Mouse (Mus musculus): ENCODE results near the gene Pde1a. TPM values are rescaled to one million over a fixed set of nuclear protein-coding genes. Genes with fewer than 3 reads are reported as not detected.
"Not testable (repeated sequence)": the region's sequence is repeated elsewhere in the genome, so short reads cannot be mapped to it uniquely, and the experiment has no call there.

Pde1a gene
- polyA plus RNA-seq, 1 experiment from 2014 or later, result 0.46 TPM

DNA sequence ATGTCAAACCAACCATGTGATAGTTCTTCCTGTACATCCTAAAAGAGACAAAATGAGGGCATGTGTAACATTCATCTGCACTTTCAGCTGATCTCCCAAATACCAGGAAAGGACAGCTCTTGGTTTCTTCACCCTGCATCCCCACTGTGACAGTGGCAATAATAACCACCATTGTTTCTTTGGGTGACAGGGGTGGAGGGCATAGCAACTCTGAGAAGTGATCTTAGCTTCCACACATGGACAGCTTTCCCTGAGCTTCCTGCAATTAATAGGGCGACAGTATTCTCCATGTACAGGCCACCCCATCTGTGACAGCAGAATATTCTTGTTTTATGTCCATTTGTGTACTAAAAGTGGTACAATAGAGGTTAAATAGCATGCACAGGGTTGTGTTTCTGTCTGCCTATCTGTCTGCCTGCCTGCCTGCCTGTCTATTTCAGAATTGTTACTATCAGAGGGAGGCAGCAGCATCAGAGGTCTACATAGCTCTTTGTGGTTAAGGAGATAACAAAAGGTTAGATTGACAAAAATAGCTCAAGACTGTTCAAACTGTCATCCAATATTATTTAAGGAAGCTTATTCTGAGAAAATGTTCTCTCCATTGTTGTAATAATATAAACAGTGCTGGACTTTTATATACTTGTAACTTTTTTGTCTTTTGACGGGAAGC, 227.3 kb downstream of the Pde1a start:
- H3K27ac ChIP-seq (replicated peaks), result no peak overlapping the region
- H3K4me3 ChIP-seq, result no peak overlapping the region
- no peaks in the 10 kb centered on the region for H3K36me3 ChIP-seq
- H3K9me3 ChIP-seq (replicated peaks), result no peaks in the 10 kb centered on the region
- no peaks in the 10 kb centered on the region for H3K4me1 ChIP-seq
- 83% methylated on average over 2 of the region's 2 CpGs for WGBS
- H3K27me3 ChIP-seq (ENCODE audit: low read depth, poor library complexity, severe bottlenecking), result no peaks in the 10 kb centered on the region
- DNase-seq (ENCODE audit: low spot score), result no peak

DNA sequence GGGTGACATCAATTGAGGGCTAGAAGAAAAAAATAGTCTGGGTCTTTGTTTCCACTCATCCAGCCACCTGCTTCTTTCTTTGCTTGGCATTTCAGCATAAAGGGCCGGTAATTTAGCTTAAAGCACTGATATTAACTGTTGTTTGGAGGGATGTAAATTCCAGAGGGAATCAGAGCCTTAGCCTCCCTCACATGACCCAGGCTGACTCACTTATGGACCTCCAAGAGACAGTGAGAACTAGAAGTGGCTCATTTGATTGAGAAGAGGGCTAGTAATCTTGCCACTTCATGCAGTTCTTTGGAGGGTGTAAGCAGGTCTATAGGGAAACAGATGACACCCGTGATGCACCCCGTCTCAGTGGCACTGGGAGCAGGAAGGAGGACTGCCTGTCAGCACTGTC, 230.7 kb downstream of the Pde1a start:
- Histone ChIP-seq H3K36me3 (no peaks in the 10 kb centered on the region), H3K4me3 (no peak overlapping the region)
- 75% methylated on average over 3 of the region's 3 CpGs for WGBS

DNA sequence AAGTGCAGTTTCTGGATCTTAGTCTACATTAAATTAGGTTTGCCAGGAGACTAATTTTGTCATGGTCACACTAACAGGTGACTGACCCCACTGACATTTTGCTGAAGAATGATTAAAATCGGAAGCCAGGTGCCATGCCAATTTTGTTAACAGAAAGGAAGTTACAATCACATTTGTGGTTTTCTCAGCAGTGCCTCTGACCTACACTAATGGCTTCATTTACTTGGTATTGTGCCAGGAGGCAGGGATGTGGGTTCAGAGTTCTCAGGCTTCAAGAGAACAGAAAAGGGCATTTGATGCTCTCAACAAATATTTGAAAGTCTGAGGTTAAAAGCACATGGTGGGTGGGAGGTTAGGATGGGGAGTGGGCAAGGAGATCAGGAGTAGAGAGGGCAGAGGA, 236.4 kb downstream of the Pde1a start:
- Histone ChIP-seq H3K27ac (replicated peaks) (no peak overlapping the region), H3K36me3 (no peaks in the 10 kb centered on the region), H3K27me3 (ENCODE audit: low read depth, poor library complexity, severe bottlenecking) (no peaks in the 10 kb centered on the region), H3K4me3 (no peak overlapping the region), H3K9me3 (replicated peaks) (no peaks in the 10 kb centered on the region), H3K4me1 (no peaks in the 10 kb centered on the region)
- no peak for DNase-seq (ENCODE audit: low spot score)
- WGBS, result 88% methylated on average over 1 of the region's 1 CpGs

More for the DNA sequence above, 230.7 kb downstream of the Pde1a start:
- no peaks in the 10 kb centered on the region for H3K27me3 ChIP-seq (ENCODE audit: low read depth, poor library complexity, severe bottlenecking)
- no peaks in the 10 kb centered on the region for H3K9me3 ChIP-seq (replicated peaks)
- H3K4me1 ChIP-seq, result no peaks in the 10 kb centered on the region
- DNase-seq (ENCODE audit: low spot score), result no peak
- H3K27ac ChIP-seq (replicated peaks), result no peak overlapping the region

DNA sequence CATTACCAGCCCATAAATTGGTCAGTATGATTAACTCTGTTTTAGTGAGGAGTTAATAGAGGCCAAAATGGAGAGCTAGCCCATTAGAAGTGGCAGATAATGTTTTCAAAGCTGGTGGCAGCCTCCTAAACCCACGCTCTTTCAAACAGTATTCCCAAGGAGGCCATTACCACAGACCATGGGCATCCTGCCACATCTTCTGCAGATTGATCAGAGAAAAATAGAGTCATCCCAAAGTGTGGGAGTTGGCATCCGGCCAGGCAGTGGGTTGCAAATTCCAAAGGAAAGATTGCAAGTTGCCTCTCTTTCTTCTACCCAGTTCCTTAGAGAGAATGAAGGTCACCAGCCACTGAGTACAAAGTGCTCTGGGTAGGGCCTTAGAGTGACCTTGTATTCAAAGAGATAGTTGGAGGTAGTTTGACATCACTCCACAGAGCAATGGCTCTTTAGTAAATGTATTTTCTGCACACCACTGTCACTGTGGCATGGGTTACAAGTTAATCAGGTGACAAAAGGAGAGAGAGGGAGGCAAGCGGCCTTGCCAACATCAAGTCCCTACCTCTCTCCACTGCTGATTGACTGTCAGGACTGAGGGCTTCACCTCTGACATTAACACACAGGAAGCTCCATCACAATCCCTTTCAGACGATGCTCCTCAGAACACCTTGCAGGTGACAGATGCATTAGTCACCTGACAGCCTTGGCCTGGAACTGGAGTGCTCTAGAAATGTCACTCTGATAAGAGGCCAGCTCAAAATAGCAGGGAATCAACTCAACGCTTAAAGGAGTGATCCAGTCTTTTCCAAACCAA, 237.3 kb downstream of the Pde1a start:
- no peak for DNase-seq (ENCODE audit: low spot score)
- Histone ChIP-seq H3K36me3 (no peaks in the 10 kb centered on the region), H3K27ac (replicated peaks) (no peak overlapping the region), H3K4me3 (no peak overlapping the region), H3K27me3 (ENCODE audit: low read depth, poor library complexity, severe bottlenecking) (no peaks in the 10 kb centered on the region), H3K4me1 (no peaks in the 10 kb centered on the region), H3K9me3 (replicated peaks) (no peaks in the 10 kb centered on the region)
- WGBS, result 90% methylated on average over 5 of the region's 5 CpGs

DNA sequence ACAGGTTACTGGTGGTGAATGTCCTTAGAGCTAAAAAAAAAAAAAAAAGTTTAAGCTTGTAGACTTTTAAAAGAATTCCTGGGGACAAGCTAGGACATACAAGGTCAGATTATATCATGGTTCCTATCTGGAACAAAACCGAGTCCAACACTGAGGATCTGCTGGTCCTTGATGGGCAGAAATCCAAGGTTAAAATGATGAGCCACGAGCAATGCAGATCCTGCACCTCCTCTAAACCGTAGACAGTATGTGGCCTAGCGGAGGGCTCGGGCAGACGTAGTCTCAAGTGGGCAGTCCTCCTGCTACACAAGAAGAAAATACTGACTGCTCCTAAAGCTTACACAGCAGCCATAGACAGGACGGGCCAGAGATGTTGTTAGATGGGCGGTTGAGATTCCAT, 238.5 kb downstream of the Pde1a start:
- no peak overlapping the region for H3K4me3 ChIP-seq
- H3K4me1 ChIP-seq, result no peaks in the 10 kb centered on the region
- no peak overlapping the region for H3K27ac ChIP-seq (replicated peaks)
- no peaks in the 10 kb centered on the region for H3K36me3 ChIP-seq
- no peak for DNase-seq (ENCODE audit: low spot score)
- H3K9me3 ChIP-seq (replicated peaks), result no peaks in the 10 kb centered on the region
- no peaks in the 10 kb centered on the region for H3K27me3 ChIP-seq (ENCODE audit: low read depth, poor library complexity, severe bottlenecking)
- 89% methylated on average over 8 of the region's 8 CpGs for WGBS

DNA sequence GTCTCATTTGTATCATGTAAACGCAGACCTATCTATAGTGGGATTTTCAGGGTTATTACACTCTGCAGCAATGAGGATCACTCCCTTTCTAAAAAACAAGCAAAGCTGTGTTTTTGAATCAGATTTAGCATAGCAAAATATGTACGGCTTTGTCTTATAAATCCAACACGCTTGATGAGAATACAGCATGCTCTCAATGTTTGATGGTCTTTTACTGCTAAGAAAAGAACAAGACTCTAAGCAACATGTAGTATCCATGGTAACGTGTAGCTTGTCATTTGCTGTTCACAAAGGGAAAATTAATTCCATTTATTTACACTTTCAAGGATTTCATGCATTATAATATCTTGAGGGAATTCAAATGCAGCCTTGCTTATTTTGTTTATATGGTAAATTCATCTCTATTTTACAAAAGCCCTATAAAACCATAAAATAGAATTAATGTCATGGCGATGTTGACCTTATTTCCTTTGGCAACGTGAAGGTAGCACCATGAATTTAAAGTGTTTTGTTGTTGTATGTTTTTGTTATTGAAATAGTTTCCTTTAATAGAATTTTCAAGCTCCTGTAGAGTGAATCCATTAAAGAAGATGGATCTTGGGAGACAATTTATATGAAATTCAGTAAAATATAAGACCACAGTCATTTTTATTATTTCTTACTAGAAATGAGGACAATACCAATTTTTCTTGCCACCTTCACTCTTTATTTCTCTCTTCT, 245.5 kb downstream of the Pde1a start:
- no peaks in the 10 kb centered on the region for H3K4me1 ChIP-seq
- no peak overlapping the region for H3K27ac ChIP-seq (replicated peaks)
- H3K9me3 ChIP-seq (replicated peaks), result no peaks in the 10 kb centered on the region
- no peak overlapping the region for H3K4me3 ChIP-seq
- WGBS, result 89% methylated on average over 6 of the region's 6 CpGs
- no peak for DNase-seq (ENCODE audit: low spot score)
- H3K27me3 ChIP-seq (ENCODE audit: low read depth, poor library complexity, severe bottlenecking), result no peaks in the 10 kb centered on the region
- no peaks in the 10 kb centered on the region for H3K36me3 ChIP-seq

DNA sequence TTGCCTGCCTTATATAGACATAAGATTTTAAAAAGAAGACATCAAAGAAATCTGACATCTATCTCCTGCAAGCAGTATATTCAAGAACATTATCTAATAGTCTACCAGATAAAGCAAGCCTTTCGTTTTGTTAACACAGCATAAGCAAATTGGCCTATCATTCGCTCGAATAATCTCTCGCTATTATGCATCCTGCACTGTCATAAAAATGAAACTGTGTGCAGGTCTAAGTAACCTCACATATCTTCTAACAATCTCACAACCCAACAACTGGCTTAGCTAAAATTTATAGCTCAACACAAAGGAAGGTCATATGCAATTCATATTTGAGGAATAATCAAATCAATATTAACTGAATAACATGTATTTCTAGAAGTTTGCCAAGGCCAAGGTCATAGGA, 246.0 kb downstream of the Pde1a start:
- Histone ChIP-seq H3K4me3 (no peak overlapping the region), H3K36me3 (no peaks in the 10 kb centered on the region), H3K4me1 (no peaks in the 10 kb centered on the region), H3K9me3 (replicated peaks) (no peaks in the 10 kb centered on the region), H3K27ac (replicated peaks) (no peak overlapping the region), H3K27me3 (ENCODE audit: low read depth, poor library complexity, severe bottlenecking) (no peaks in the 10 kb centered on the region)
- 97% methylated on average over 4 of the region's 4 CpGs for WGBS
- DNase-seq (ENCODE audit: low spot score), result no peak

DNA sequence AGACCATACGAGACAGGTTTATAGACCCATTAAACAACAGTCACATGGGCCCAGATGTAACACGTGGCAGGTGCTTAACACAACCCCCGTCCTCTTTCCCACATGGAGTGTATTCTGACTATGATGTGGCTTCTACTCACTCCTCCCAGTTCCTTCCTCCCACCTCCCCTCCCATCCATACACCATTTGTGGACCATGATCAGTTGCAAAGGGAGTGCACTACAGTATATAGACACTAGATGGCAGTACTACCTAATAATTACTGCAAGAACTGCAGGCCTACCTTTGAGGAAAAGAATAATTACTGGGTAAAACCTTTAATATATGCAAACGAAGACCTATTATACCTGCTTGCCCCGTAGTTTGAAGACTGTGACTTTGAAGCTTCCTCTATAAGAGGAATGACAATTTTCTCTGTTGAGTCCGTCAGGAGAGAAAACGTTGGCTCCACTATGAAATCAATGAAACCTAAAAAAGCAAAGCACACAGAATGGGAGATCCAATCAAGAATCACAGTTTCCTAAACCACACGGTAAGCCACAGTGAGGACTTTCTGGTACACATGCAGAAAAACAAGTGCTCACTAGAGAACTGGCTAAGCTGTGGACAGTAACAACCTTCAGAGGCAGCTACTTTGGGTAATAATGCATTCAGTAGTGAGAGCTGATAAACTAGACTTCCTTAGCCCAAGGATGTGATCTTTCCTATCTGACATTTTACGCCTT, 263.8 kb downstream of the Pde1a start:
- no peak for DNase-seq (ENCODE audit: low spot score)
- no peaks in the 10 kb centered on the region for H3K4me1 ChIP-seq
- no peak overlapping the region for H3K4me3 ChIP-seq
- no peaks in the 10 kb centered on the region for H3K27me3 ChIP-seq (ENCODE audit: low read depth, poor library complexity, severe bottlenecking)
- H3K27ac ChIP-seq (replicated peaks), result no peak overlapping the region
- H3K9me3 ChIP-seq (replicated peaks), result no peaks in the 10 kb centered on the region
- no peaks in the 10 kb centered on the region for H3K36me3 ChIP-seq
- 51% methylated on average over 9 of the region's 9 CpGs for WGBS

DNA sequence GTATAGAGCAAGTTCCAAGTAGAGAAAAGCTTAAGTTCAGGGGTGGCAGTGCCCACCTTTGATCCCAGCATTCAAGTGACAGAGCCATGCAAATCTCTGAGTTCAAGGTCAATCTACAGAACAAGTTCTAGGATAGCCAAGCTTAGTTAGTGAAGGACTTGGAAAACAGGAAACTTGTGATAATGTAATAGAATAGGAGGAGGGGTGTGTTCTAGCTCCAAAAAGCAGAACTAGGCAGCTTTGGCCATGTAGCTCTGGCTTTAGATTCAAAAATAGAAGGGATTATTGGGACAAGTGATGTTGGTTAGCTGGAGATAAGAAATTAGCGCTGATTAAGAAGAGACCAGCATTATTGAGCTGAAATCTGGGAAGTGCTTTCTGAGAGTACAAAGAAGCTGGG, 272.4 kb downstream of the Pde1a start:
- Histone ChIP-seq H3K9me3 (replicated peaks) (no peaks in the 10 kb centered on the region), H3K4me3 (no peak overlapping the region), H3K27ac (replicated peaks) (no peak overlapping the region), H3K36me3 (no peaks in the 10 kb centered on the region), H3K4me1 (no peaks in the 10 kb centered on the region), H3K27me3 (ENCODE audit: low read depth, poor library complexity, severe bottlenecking) (no peaks in the 10 kb centered on the region)
- DNase-seq (ENCODE audit: low spot score), result no peak
- WGBS, result 88% methylated on average over 1 of the region's 1 CpGs

DNA sequence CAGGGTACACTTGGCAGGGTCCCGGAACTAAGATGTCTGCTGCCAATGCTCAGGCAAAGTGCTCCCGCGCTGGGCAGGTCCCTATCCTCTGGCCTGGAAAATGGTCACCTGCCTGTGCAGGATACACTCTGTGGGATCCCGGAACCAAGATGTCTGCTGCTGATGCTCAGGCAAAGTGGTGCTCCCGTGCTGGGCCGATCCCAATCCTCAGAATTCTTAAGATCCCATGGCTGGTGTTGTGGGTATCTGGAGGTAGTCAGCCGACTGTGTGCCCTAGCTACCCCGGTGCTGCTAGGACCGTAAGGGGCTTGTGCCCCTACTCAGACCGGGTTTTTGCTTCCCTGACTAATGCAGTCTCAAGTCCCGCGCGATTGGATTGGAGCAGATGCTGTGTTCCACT, 281.9 kb downstream of the Pde1a start:
- not testable (repeated sequence) for DNase-seq (ENCODE audit: low spot score); H3K36me3 ChIP-seq; H3K9me3 ChIP-seq (replicated peaks); H3K27me3 ChIP-seq (ENCODE audit: low read depth, poor library complexity, severe bottlenecking); H3K27ac ChIP-seq (replicated peaks); H3K4me1 ChIP-seq; H3K4me3 ChIP-seq
- 86% methylated on average over 13 of the region's 13 CpGs for WGBS

DNA sequence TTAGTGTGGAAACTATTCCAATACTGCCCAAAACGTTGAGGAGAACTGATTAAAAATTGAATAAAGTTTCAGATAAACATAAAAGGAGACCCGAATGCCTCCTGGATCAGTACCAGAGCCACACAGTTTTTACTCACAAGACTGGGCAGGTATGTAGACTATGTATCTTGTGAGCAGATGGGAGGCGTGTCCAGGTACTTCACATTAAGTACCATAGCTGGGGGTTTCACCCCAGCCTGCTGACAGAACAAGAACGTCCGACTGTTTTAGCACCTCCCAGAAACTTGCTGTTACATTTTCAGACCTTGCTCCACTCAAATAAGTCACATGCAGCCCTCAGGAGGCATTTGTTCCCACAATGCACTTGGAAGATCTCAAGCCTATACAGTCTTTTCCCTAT, 289.7 kb downstream of the Pde1a start:
- H3K4me3 ChIP-seq, result no peak overlapping the region
- DNase-seq (ENCODE audit: low spot score), result no peak
- 77% methylated on average over 5 of the region's 5 CpGs for WGBS
- H3K27me3 ChIP-seq (ENCODE audit: low read depth, poor library complexity, severe bottlenecking), result no peaks in the 10 kb centered on the region
- H3K36me3 ChIP-seq, result no peaks in the 10 kb centered on the region
- no peak overlapping the region for H3K27ac ChIP-seq (replicated peaks)
- no peaks in the 10 kb centered on the region for H3K9me3 ChIP-seq (replicated peaks)
- no peaks in the 10 kb centered on the region for H3K4me1 ChIP-seq

DNA sequence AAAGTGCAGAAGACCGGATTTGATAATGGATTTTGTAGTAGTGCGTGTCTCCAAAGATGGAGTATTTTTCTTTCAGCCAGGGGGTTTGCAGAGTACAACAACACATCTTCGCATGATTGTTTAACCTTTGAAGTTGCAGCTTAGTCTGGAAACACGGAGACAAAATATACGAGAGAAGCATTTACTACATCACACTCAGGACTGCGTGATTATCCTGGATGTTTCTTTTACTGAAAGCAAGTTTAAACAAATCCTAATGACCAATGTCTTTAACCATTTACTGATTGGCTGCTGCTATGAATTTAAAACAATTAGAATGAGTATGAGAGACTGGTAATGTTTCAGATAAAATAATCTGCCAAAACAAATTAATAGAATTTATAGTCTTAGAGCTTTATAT, 290.2 kb downstream of the Pde1a start:
- H3K9me3 ChIP-seq (replicated peaks), result no peaks in the 10 kb centered on the region
- H3K4me1 ChIP-seq, result no peaks in the 10 kb centered on the region
- 85% methylated on average over 6 of the region's 6 CpGs for WGBS
- H3K27ac ChIP-seq (replicated peaks), result no peak overlapping the region
- no peaks in the 10 kb centered on the region for H3K36me3 ChIP-seq
- no peak for DNase-seq (ENCODE audit: low spot score)
- H3K4me3 ChIP-seq, result no peak overlapping the region
- H3K27me3 ChIP-seq (ENCODE audit: low read depth, poor library complexity, severe bottlenecking), result no peaks in the 10 kb centered on the region
